Mouse (Mus musculus) frontal cortex, adult (tissue): ENCODE measurements around the gene Itga9.
A peak's percentile ranks its signal among the peaks of the same experiment; 100 is the strongest.

Experiments
- ATAC-seq: cut with Nextera tagmentation; 2 replicates; pipeline ENCODE4 v1.9.2; 2017; ENCODE audit warnings: mild to moderate bottlenecking, moderate library complexity, mixed read lengths; ENCODE audit not compliant: low TSS enrichment

Gene Itga9

GRCm38 (mm10) chr9:118650976-118651375 lies 44.5 kb downstream of the Itga9 start:
- no peak for ATAC-seq

GRCm38 (mm10) chr9:118651939-118652338 lies 45.4 kb downstream of the Itga9 start:
- ATAC-seq: no peak

- ATAC-seq: no peak
Observed at GRCm38 (mm10) chr9:118653436-118653835, 46.9 kb downstream of the Itga9 start.

GRCm38 (mm10) chr9:118654969-118655368 lies 48.5 kb downstream of the Itga9 start:
- no peak for ATAC-seq

- no peak for ATAC-seq
Observed at GRCm38 (mm10) chr9:118655726-118656125, 49.2 kb downstream of the Itga9 start.

- no peak for ATAC-seq
Observed at GRCm38 (mm10) chr9:118658159-118658558, 51.7 kb downstream of the Itga9 start.

GRCm38 (mm10) chr9:118659809-118660208 lies 53.3 kb downstream of the Itga9 start:
- ATAC-seq: no peak

GRCm38 (mm10) chr9:118660259-118660658 lies 53.8 kb downstream of the Itga9 start:
- ATAC-seq: no peak

GRCm38 (mm10) chr9:118662026-118662425 lies 55.5 kb downstream of the Itga9 start:
- ATAC-seq: no peak

- no peak for ATAC-seq
Observed at GRCm38 (mm10) chr9:118662476-118662875, 56.0 kb downstream of the Itga9 start.

- no peak for ATAC-seq
Observed at GRCm38 (mm10) chr9:118663938-118664337, 57.4 kb downstream of the Itga9 start.

- no peak for ATAC-seq
Observed at GRCm38 (mm10) chr9:118666069-118666468, 59.6 kb downstream of the Itga9 start.

GRCm38 (mm10) chr9:118669696-118670095 lies 63.2 kb downstream of the Itga9 start:
- ATAC-seq: no peak

GRCm38 (mm10) chr9:118674277-118674676 lies 67.8 kb downstream of the Itga9 start:
- no peak for ATAC-seq

GRCm38 (mm10) chr9:118674761-118675160 lies 68.3 kb downstream of the Itga9 start:
- ATAC-seq: no peak

- ATAC-seq: no peak
Observed at GRCm38 (mm10) chr9:118675573-118676170, 69.2 kb downstream of the Itga9 start.

GRCm38 (mm10) chr9:118676692-118677091 lies 70.2 kb downstream of the Itga9 start:
- no peak for ATAC-seq

GRCm38 (mm10) chr9:118677349-118677748 lies 70.9 kb downstream of the Itga9 start:
- ATAC-seq: no peak

GRCm38 (mm10) chr9:118678020-118678750 lies 71.7 kb downstream of the Itga9 start:
- peak; percentile 47; the same call in 1 of the 2 replicates for ATAC-seq

GRCm38 (mm10) chr9:118678759-118679158 lies 72.3 kb downstream of the Itga9 start:
- no peak for ATAC-seq

GRCm38 (mm10) chr9:118681506-118681905 lies 75.0 kb downstream of the Itga9 start:
- no peak for ATAC-seq

- ATAC-seq: no peak
Observed at GRCm38 (mm10) chr9:118682154-118682553, 75.7 kb downstream of the Itga9 start.

GRCm38 (mm10) chr9:118683507-118683906 lies 77.0 kb downstream of the Itga9 start:
- no peak for ATAC-seq
